Mouse (Mus musculus): ENCODE measurements at regions not wholly inside any gene's neighbourhood (a gene's known extent, or its start where the extent isn't known, plus 50 kb on each side); places are given as distances from the start of the nearest gene placed in this dataset.

DNA sequence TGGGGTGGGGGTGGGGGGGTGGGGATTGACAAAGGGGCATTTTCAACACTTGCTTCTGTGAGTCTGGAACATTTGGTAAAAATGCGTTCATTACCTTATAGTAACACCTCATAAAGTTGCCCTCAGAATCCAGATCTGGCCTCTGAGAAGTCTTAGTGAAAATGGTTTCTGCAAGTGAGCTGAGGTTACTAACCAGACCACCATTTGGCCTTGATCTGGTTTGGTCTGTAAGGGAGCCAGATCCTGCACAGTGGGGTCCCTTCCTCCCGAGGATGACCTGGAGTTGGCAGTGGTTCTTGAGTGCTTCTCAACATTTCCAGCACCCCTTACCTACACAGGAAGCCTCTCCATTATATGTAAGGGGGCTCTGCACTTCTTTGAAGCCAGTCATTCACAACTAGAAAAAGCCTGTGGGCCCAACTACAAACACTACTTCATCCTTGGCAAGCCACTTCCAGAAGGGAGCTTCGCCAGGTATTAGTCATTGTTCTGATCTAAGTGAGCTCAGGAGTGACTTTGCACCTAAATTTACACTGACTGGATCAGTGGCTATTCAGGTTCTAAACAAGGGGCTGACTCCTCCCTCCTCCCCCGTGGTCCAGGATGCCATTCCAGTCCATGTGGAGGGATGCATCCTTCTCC lies 94.3 kb upstream of the Cox10 start:
- ATAC-seq (ENCODE audit: low FRiP score, low read depth): peak; percentile 67; the same call in 1 of the 2 replicates
- Histone ChIP-seq H3K36me3 (ENCODE audit: control insufficient read depth, insufficient read depth, low read length) (no peaks in the 10 kb centered on the region), H3K4me1 (ENCODE audit: control insufficient read depth, insufficient read depth, low read length) (peaks cover 13% of the 10 kb centered on the region; the same call in 1 of the 2 replicates), H3K4me2 (replicated peaks; ENCODE audit: low read depth, low read length, severe bottlenecking) (no peak overlapping the region), H3K27me3 (ENCODE audit: control insufficient read depth, insufficient read depth, low read length) (no peaks in the 10 kb centered on the region), H3K4me3 (replicated peaks; ENCODE audit: low read length) (no peak overlapping the region), H3K27ac (replicated peaks; ENCODE audit: low read depth, low read length) (0 out of 2 replicates have a peak overlapping the region, but pooled peaks have one; percentile 6), H3K9me3 (ENCODE audit: control insufficient read depth, low read length) (no peaks in the 10 kb centered on the region), H3K9ac (ENCODE audit: low read depth, low read length, severe bottlenecking) (no peak overlapping the region)
- DNase-seq (ENCODE audit: low spot score): peak; percentile 71
- no peak for TF ChIP-seq POLR2A (IDR thresholded peaks at IDR 0.05; ENCODE audit: borderline replicate concordance, extremely low read depth, insufficient read depth, insufficient read length)
- 20% methylated on average over 4 of the region's 4 CpGs for WGBS

DNA sequence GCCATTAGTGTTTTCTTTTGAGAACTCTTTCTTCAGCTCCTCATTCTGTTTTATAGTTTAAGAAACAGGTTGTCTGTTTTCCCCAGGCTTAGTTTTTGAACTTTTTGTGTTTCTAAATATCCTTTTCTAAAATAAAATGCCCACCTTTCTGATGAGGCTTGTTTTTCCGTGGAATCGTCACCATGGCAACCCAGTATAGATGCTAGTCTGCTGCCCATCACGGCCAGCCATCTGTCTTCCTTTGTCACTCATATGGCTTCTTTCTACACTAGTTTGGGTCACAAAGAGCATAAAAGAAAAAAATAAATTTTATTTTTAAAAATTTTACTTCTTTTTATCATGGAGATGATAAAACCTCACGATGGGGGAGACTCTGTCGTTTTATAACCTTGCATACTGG lies 93.7 kb upstream of the Cox10 start:
- Histone ChIP-seq H3K4me3 (replicated peaks; ENCODE audit: low read length) (no peak overlapping the region), H3K9me3 (ENCODE audit: control insufficient read depth, low read length) (no peaks in the 10 kb centered on the region), H3K27ac (replicated peaks; ENCODE audit: low read depth, low read length) (no peak overlapping the region), H3K27me3 (ENCODE audit: control insufficient read depth, insufficient read depth, low read length) (no peaks in the 10 kb centered on the region), H3K36me3 (ENCODE audit: control insufficient read depth, insufficient read depth, low read length) (no peaks in the 10 kb centered on the region), H3K4me2 (replicated peaks; ENCODE audit: low read depth, low read length, severe bottlenecking) (no peak overlapping the region), H3K4me1 (ENCODE audit: control insufficient read depth, insufficient read depth, low read length) (peaks cover 13% of the 10 kb centered on the region; the same call in 1 of the 2 replicates), H3K9ac (ENCODE audit: low read depth, low read length, severe bottlenecking) (no peak overlapping the region)
- 49% methylated on average over 5 of the region's 5 CpGs for WGBS
- no peak for DNase-seq (ENCODE audit: low spot score)
- no peak for TF ChIP-seq POLR2A (IDR thresholded peaks at IDR 0.05; ENCODE audit: borderline replicate concordance, extremely low read depth, insufficient read depth, insufficient read length)
- ATAC-seq (ENCODE audit: low FRiP score, low read depth): no peak

DNA sequence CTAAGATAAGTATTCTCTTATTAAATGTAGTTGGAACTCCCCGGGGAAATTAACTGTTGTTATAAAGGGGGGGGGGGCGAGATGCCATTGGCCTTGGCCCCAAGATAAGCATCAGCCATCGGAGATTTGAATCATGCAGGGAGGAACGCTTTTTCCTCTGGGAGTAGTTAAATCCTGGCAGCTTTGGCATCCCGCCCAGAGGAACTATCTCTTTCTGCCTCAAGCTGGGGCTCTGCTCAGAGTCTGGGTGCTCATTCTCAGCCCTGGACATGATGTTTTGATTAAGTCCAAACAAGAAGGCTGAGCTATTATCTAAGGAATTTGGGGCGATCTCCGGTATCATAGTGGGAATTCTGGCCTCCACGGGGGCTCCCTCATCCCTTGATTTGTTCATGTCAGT lies 89.4 kb upstream of the Cox10 start:
- H3K27ac ChIP-seq (replicated peaks; ENCODE audit: low read depth, low read length): no peak overlapping the region
- no peak for TF ChIP-seq POLR2A (IDR thresholded peaks at IDR 0.05; ENCODE audit: borderline replicate concordance, extremely low read depth, insufficient read depth, insufficient read length)
- no peaks in the 10 kb centered on the region for H3K27me3 ChIP-seq (ENCODE audit: control insufficient read depth, insufficient read depth, low read length)
- H3K4me1 ChIP-seq (ENCODE audit: control insufficient read depth, insufficient read depth, low read length): peaks cover 18% of the 10 kb centered on the region
- peak; percentile 77 for DNase-seq (ENCODE audit: low spot score)
- WGBS: 37% methylated on average over 8 of the region's 8 CpGs
- no peak overlapping the region for H3K4me3 ChIP-seq (replicated peaks; ENCODE audit: low read length)
- no peaks in the 10 kb centered on the region for H3K36me3 ChIP-seq (ENCODE audit: control insufficient read depth, insufficient read depth, low read length)
- H3K9me3 ChIP-seq (ENCODE audit: control insufficient read depth, low read length): no peaks in the 10 kb centered on the region
- no peak overlapping the region for H3K9ac ChIP-seq (ENCODE audit: low read depth, low read length, severe bottlenecking)
- no peak for ATAC-seq (ENCODE audit: low FRiP score, low read depth)
- no peak overlapping the region for H3K4me2 ChIP-seq (replicated peaks; ENCODE audit: low read depth, low read length, severe bottlenecking)

DNA sequence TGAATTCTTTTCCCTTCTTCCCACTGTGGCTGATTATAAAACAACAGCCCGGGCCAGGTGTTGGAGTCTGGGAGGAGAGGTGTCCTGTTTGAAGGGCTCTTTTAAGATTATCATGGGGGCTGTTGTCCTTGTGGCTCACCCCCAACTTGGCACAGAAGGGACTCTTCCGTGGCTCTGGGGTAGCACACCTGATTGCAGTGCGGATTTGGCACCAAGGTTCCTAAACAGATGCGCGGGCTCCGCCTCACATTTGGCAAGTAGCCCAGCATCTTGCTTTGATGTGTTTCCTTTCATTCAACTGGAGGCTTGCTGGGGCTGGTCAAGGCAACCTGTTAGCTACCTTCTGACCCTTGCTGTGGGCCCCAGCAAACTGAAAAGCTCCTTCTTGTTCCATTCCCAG lies 85.5 kb upstream of the Cox10 start:
- Histone ChIP-seq H3K27ac (replicated peaks; ENCODE audit: low read depth, low read length) (no peak overlapping the region), H3K4me3 (replicated peaks; ENCODE audit: low read length) (no peak overlapping the region), H3K9me3 (ENCODE audit: control insufficient read depth, low read length) (no peaks in the 10 kb centered on the region), H3K4me2 (replicated peaks; ENCODE audit: low read depth, low read length, severe bottlenecking) (no peak overlapping the region), H3K9ac (ENCODE audit: low read depth, low read length, severe bottlenecking) (no peak overlapping the region), H3K4me1 (ENCODE audit: control insufficient read depth, insufficient read depth, low read length) (peaks cover 7% of the 10 kb centered on the region), H3K27me3 (ENCODE audit: control insufficient read depth, insufficient read depth, low read length) (no peaks in the 10 kb centered on the region), H3K36me3 (ENCODE audit: control insufficient read depth, insufficient read depth, low read length) (no peaks in the 10 kb centered on the region)
- DNase-seq (ENCODE audit: low spot score) (peak; percentile 74), ATAC-seq (ENCODE audit: low FRiP score, low read depth) (no peak; the same call in 1 of the 2 replicates)
- WGBS: 19% methylated on average over 6 of the region's 6 CpGs
- no peak for TF ChIP-seq POLR2A (IDR thresholded peaks at IDR 0.05; ENCODE audit: borderline replicate concordance, extremely low read depth, insufficient read depth, insufficient read length)

DNA sequence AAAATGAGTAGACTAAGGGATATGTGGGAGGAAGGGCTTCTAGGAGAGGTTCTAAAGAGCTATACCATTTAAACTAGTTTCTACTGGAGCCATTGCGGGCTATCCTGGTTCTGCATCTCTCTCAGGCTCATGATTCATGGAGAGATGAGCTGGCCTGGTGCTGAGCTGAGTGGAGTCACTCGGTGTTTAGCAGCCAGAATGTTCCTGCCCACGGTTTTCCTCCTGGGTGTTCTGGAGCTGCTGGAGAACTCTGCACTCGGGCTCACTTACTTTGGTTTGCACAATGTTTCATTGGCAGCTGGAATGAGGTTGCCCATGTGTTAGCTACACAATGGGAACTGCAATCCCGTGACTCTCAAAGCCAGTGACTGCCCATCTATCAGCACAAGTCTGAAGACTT lies 79.0 kb upstream of the Cox10 start:
- no peak for TF ChIP-seq POLR2A (IDR thresholded peaks at IDR 0.05; ENCODE audit: borderline replicate concordance, extremely low read depth, insufficient read depth, insufficient read length)
- H3K36me3 ChIP-seq (ENCODE audit: control insufficient read depth, insufficient read depth, low read length): no peaks in the 10 kb centered on the region
- H3K9me3 ChIP-seq (ENCODE audit: control insufficient read depth, low read length): no peaks in the 10 kb centered on the region
- ATAC-seq (ENCODE audit: low FRiP score, low read depth): no peak
- H3K27me3 ChIP-seq (ENCODE audit: control insufficient read depth, insufficient read depth, low read length): no peaks in the 10 kb centered on the region
- DNase-seq (ENCODE audit: low spot score): no peak
- H3K9ac ChIP-seq (ENCODE audit: low read depth, low read length, severe bottlenecking): no peak overlapping the region
- no peak overlapping the region for H3K4me2 ChIP-seq (replicated peaks; ENCODE audit: low read depth, low read length, severe bottlenecking)
- 81% methylated on average over 5 of the region's 5 CpGs for WGBS
- no peak overlapping the region for H3K27ac ChIP-seq (replicated peaks; ENCODE audit: low read depth, low read length)
- H3K4me3 ChIP-seq (replicated peaks; ENCODE audit: low read length): no peak overlapping the region
- peaks cover 4% of the 10 kb centered on the region; the same call in 1 of the 2 replicates for H3K4me1 ChIP-seq (ENCODE audit: control insufficient read depth, insufficient read depth, low read length)
